Mouse (Mus musculus): Measurements from ENCODE around the gene Olfr887. TPM values are rescaled to one million over a fixed set of nuclear protein-coding genes. Genes with fewer than 3 reads are reported as not detected.

The Olfr887 gene
- not detected for total RNA-seq (2023)

GRCm38 (mm10) chr9:38083772-38084171 is at the start of gene Olfr887:
TSS of gene Olfr887 (plus strand) at chr9:38084072.

GRCm38 (mm10) chr9:38046255-38046654 is 37.6 kb upstream of the Olfr887 start, which contains the start of gene Olfr884:
TSS of gene Olfr884 (plus strand) at chr9:38046555.

GRCm38 (mm10) chr9:38061022-38061421 is 22.9 kb upstream of the Olfr887 start, which contains the start of gene Olfr885:
TSS of gene Olfr885 (plus strand) at chr9:38061322.

GRCm38 (mm10) chr9:38107828-38108227 is 24.0 kb downstream of the Olfr887 start, which contains the start of gene Olfr888:
TSS of gene Olfr888 (plus strand) at chr9:38108128.

GRCm38 (mm10) chr9:38114898-38115297 is 31.0 kb downstream of the Olfr887 start, which contains the start of gene Olfr889:
TSS of gene Olfr889 (plus strand) at chr9:38115198.

Other genes with a start within 250 kb of the Olfr887 start
- gene Olfr877, start 229.8 kb upstream of the Olfr887 start, total RNA-seq (2023), result not detected
- not detected for gene Olfr145, start 187.3 kb upstream of the Olfr887 start, total RNA-seq (2023)
- gene Olfr878, start 166.2 kb upstream of the Olfr887 start, total RNA-seq (2023), result not detected
- not detected for gene Olfr881, start 92.2 kb upstream of the Olfr887 start, total RNA-seq (2023)
- gene Olfr883, start 58.3 kb upstream of the Olfr887 start, total RNA-seq (2023), result not detected
- gene Olfr884, start 37.5 kb upstream of the Olfr887 start, total RNA-seq (2023), result not detected
- gene Olfr885, start 22.8 kb upstream of the Olfr887 start, total RNA-seq (2023), result not detected
- gene Olfr888, start 24.1 kb downstream of the Olfr887 start, total RNA-seq (2023), result not detected
- gene Olfr889, start 31.1 kb downstream of the Olfr887 start, total RNA-seq (2023), result not detected
- not detected for gene Olfr890, start 58.4 kb downstream of the Olfr887 start, total RNA-seq (2023)
- gene Olfr891, start 96.7 kb downstream of the Olfr887 start, total RNA-seq (2023), result not detected
- gene Olfr893, start 124.3 kb downstream of the Olfr887 start, total RNA-seq (2023), result not detected
- not detected for gene Olfr894, start 134.0 kb downstream of the Olfr887 start, total RNA-seq (2023)
- not detected for gene Olfr143, start 168.7 kb downstream of the Olfr887 start, total RNA-seq (2023)
- gene Olfr895, start 183.8 kb downstream of the Olfr887 start, total RNA-seq (2023), result not detected
- not detected for gene Olfr896-ps1, start 207.0 kb downstream of the Olfr887 start, total RNA-seq (2023)
- gene Olfr25, start 245.0 kb downstream of the Olfr887 start, total RNA-seq (2023), result not detected